Mouse (Mus musculus) mesoderm, embryonic 11.5 days (tissue): ENCODE results near the gene Osbpl10.

Experiments
- DNase-seq: peaks from one replicate; pipeline ENCODE4 v3.0.0-alpha.2; 2012; ENCODE audit warnings: low read depth, low spot score

Gene Osbpl10

GRCm38 (mm10) chr9:114982689-114983360, 4.5 kb downstream of the Osbpl10 start, which contains the start of gene Rps27rt:
Gene Rps27rt, minus strand, starts transcription at chr9:114982739.
- DNase-seq: no peak

GRCm38 (mm10) chr9:114985741-114986140, 7.4 kb downstream of the Osbpl10 start:
- DNase-seq: no peak

GRCm38 (mm10) chr9:114986361-114986760, 8.0 kb downstream of the Osbpl10 start:
- no peak for DNase-seq

- DNase-seq: no peak
These were observed 9.7 kb downstream of the Osbpl10 start for GRCm38 (mm10) chr9:114988029-114988428.

GRCm38 (mm10) chr9:114988610-114989327, 10.4 kb downstream of the Osbpl10 start:
- no peak for DNase-seq

- DNase-seq: peak; percentile 27
These were observed 12.1 kb downstream of the Osbpl10 start for GRCm38 (mm10) chr9:114990421-114990820.

GRCm38 (mm10) chr9:114992528-114992927, 14.2 kb downstream of the Osbpl10 start:
- DNase-seq: no peak

- DNase-seq: no peak
These were observed 16.9 kb downstream of the Osbpl10 start for GRCm38 (mm10) chr9:114995250-114995649.

GRCm38 (mm10) chr9:114995716-114996115, 17.3 kb downstream of the Osbpl10 start:
- no peak for DNase-seq

GRCm38 (mm10) chr9:114996489-114996888, 18.1 kb downstream of the Osbpl10 start:
- DNase-seq: no peak

GRCm38 (mm10) chr9:114999010-114999770, 20.8 kb downstream of the Osbpl10 start:
- no peak for DNase-seq

GRCm38 (mm10) chr9:114999771-115000146, 21.4 kb downstream of the Osbpl10 start:
- no peak for DNase-seq

GRCm38 (mm10) chr9:115005446-115005845, 27.1 kb downstream of the Osbpl10 start:
- no peak for DNase-seq

GRCm38 (mm10) chr9:115007776-115008175, 29.4 kb downstream of the Osbpl10 start:
- no peak for DNase-seq

- no peak for DNase-seq
These were observed 29.8 kb downstream of the Osbpl10 start for GRCm38 (mm10) chr9:115008194-115008593.

GRCm38 (mm10) chr9:115012367-115012766, 34.0 kb downstream of the Osbpl10 start:
- DNase-seq: no peak

GRCm38 (mm10) chr9:115020141-115020540, 41.8 kb downstream of the Osbpl10 start:
- no peak for DNase-seq

- DNase-seq: no peak
These were observed 43.0 kb downstream of the Osbpl10 start for GRCm38 (mm10) chr9:115021419-115021818.

- no peak for DNase-seq
These were observed 44.8 kb downstream of the Osbpl10 start for GRCm38 (mm10) chr9:115023137-115023536.

- DNase-seq: no peak
These were observed 45.5 kb downstream of the Osbpl10 start for GRCm38 (mm10) chr9:115023708-115024383.

GRCm38 (mm10) chr9:115029307-115029706, 50.9 kb downstream of the Osbpl10 start:
- peak; percentile 82 for DNase-seq

- no peak for DNase-seq
These were observed 52.2 kb downstream of the Osbpl10 start for GRCm38 (mm10) chr9:115030581-115030980.
